Mouse (Mus musculus) stomach, embryonic 15.5 days (tissue): ENCODE results near the gene Pappa2. TPM values are rescaled to one million over a fixed set of nuclear protein-coding genes. Genes with fewer than 3 reads are reported as not detected.

ENCODE experiments used
- ATAC-seq: fragments of 200-750 bp; cut with Nextera tagmentation; 2 replicates; pipeline ENCODE4 v1.8.0; 2017; ENCODE audit warnings: low read depth, moderate number of reproducible peaks, moderate TSS enrichment; ENCODE audit not compliant: insufficient read depth, low FRiP score
- H3K27ac ChIP-seq: fragments of 300-500 bp; sonication (generic); 2 replicates; pipeline ENCODE4 v1.5.1; 2015; ENCODE audit warnings: mild to moderate bottlenecking, inconsistent platforms
- H3K27me3 ChIP-seq: fragments of 300-500 bp; sonication (generic); replicated peaks from 2 replicates; pipeline ENCODE4 v1.6.1; 2015; ENCODE audit warnings: inconsistent platforms
- H3K36me3 ChIP-seq: fragments of 300-500 bp; sonication (generic); 2 replicates; pipeline ENCODE4 v1.6.1; 2015; ENCODE audit warnings: inconsistent platforms
- H3K4me1 ChIP-seq: fragments of 300-500 bp; sonication (generic); 2 replicates; pipeline ENCODE4 v1.6.1; 2015; ENCODE audit warnings: inconsistent platforms
- H3K4me2 ChIP-seq: fragments of 300-500 bp; sonication (generic); 2 replicates; pipeline ENCODE4 v1.6.1; 2015; ENCODE audit warnings: mild to moderate bottlenecking, inconsistent platforms
- H3K4me3 ChIP-seq: fragments of 300-500 bp; sonication (generic); replicated peaks from 2 replicates; pipeline ENCODE4 v1.5.1; 2015; ENCODE audit warnings: inconsistent platforms
- H3K9ac ChIP-seq: fragments of 300-500 bp; sonication (generic); 2 replicates; pipeline ENCODE4 v1.6.1; 2015; ENCODE audit warnings: inconsistent platforms
- H3K9me3 ChIP-seq: fragments of 300-500 bp; sonication (generic); 2 replicates; pipeline ENCODE4 v1.6.1; 2016; ENCODE audit warnings: inconsistent platforms
- WGBS: fragments of 180-500 bp; shearing (Covaris S2); methylation state at CpG from one replicate; pipeline ENCODE4 v1.1.7; 2015; 5-methylcytosine and 5-hydroxymethylcytosine counted together
- polyA plus RNA-seq: library from polyadenylated mRNA; unstranded; fragments of >200 nt; fragmentation: Nextera tagmentation; extraction: Ambion mirVana; gene quantifications from 2 replicates; pipeline ENCODE4 v1.2.1, GENCODE M21; 2015

The Pappa2 gene
- polyA plus RNA-seq, 1 experiment from 2014 or later: 0.71 TPM

DNA sequence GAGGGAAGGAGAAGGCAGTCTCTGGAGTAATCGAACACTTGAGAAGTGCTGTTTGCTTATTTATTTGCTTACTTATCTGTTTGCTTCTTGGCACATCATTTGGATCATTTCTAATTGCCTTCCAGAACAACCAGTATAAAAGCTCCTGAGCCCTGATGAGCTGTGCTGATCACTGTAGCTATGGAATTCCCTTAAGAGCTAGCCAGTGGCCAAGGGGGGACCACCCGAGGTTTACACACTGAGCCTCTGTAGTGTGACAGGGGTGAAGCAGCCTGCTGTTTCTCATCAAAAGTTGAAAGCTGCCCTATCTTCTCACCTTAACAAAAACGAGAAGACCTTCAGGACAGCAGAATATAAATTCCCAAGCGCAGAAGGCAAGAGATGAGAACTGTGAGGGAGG, 35.4 kb downstream of the Pappa2 start:
- no peaks in the 10 kb centered on the region for H3K9me3 ChIP-seq
- WGBS: 42% methylated on average over 4 of the region's 4 CpGs
- H3K4me1 ChIP-seq: no peaks in the 10 kb centered on the region
- H3K27me3 ChIP-seq: no peaks in the 10 kb centered on the region
- no peak overlapping the region for H3K27ac ChIP-seq
- ATAC-seq: no peak
- H3K36me3 ChIP-seq: no peaks in the 10 kb centered on the region
- H3K9ac ChIP-seq: no peak overlapping the region
- H3K4me2 ChIP-seq: no peak overlapping the region
- H3K4me3 ChIP-seq: no peak overlapping the region

DNA sequence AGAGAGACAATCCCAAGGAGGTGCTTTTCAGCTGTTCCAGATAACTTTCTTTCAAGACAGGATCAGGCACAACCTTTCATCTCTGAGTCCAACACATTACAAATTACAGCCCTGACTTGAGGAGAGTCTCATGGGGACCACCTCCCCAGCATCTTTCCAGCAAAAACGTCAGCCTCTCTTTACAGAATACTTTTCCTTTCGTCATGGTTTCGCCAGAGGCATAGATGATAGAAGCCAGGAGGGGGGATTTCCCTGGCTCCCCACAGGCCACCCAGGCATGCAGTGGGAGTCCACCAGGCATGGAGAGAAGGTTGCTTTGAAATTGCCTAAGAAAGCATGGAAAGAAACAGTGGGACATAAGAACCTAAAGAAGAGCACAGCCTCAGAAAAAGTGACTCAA, 37.4 kb downstream of the Pappa2 start:
- WGBS: 52% methylated on average over 3 of the region's 3 CpGs
- Histone ChIP-seq H3K27me3 (no peaks in the 10 kb centered on the region), H3K4me2 (no peak overlapping the region), H3K27ac (no peak overlapping the region), H3K9ac (no peak overlapping the region), H3K4me1 (no peaks in the 10 kb centered on the region), H3K4me3 (no peak overlapping the region), H3K36me3 (no peaks in the 10 kb centered on the region), H3K9me3 (no peaks in the 10 kb centered on the region)
- no peak for ATAC-seq

- no peak overlapping the region for H3K4me3 ChIP-seq
- WGBS: 76% methylated on average over 3 of the region's 3 CpGs
- H3K9me3 ChIP-seq: no peaks in the 10 kb centered on the region
- H3K36me3 ChIP-seq: no peaks in the 10 kb centered on the region
- H3K27me3 ChIP-seq: no peaks in the 10 kb centered on the region
- no peak for ATAC-seq
- no peaks in the 10 kb centered on the region for H3K4me1 ChIP-seq
- no peak overlapping the region for H3K4me2 ChIP-seq
- H3K9ac ChIP-seq: no peak overlapping the region
- H3K27ac ChIP-seq: no peak overlapping the region
Measured at GRCm38 (mm10) chr1:158940966-158941365, 39.3 kb downstream of the Pappa2 start.

GRCm38 (mm10) chr1:158934447-158934846, 45.8 kb downstream of the Pappa2 start:
- Histone ChIP-seq H3K4me3 (no peak overlapping the region), H3K36me3 (no peaks in the 10 kb centered on the region), H3K27me3 (no peaks in the 10 kb centered on the region), H3K4me2 (no peak overlapping the region), H3K4me1 (no peaks in the 10 kb centered on the region), H3K9me3 (no peaks in the 10 kb centered on the region), H3K27ac (no peak overlapping the region), H3K9ac (no peak overlapping the region)
- WGBS: 90% methylated on average over 3 of the region's 3 CpGs
- no peak for ATAC-seq

GRCm38 (mm10) chr1:158931202-158931827, 49.0 kb downstream of the Pappa2 start:
- Histone ChIP-seq H3K4me1 (no peaks in the 10 kb centered on the region), H3K27ac (no peak overlapping the region), H3K27me3 (no peaks in the 10 kb centered on the region), H3K36me3 (no peaks in the 10 kb centered on the region), H3K4me2 (no peak overlapping the region), H3K9me3 (no peaks in the 10 kb centered on the region), H3K4me3 (no peak overlapping the region), H3K9ac (no peak overlapping the region)
- 68% methylated on average over 6 of the region's 6 CpGs for WGBS
- no peak for ATAC-seq

DNA sequence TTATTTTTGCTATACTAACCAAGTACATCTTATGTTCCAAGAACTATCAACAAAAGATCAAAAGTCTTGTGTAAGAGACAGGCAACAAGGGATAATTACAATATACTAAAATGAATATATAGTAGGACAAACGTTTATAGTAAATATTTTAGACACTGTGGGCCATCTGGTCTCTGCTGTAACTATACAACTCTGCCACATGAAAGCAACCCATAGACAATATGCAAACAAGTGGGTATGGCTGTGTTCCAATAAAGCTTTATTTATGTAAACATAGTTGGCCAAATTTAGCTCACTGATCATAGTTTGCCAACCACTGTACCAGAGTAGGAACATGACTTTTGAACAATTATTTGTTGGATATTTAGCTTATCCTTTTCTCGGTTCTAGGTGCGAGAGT, 50.9 kb downstream of the Pappa2 start:
- H3K27me3 ChIP-seq: no peaks in the 10 kb centered on the region
- H3K9ac ChIP-seq: no peak overlapping the region
- WGBS: 70% methylated on average over 3 of the region's 3 CpGs
- no peaks in the 10 kb centered on the region for H3K9me3 ChIP-seq
- no peak overlapping the region for H3K4me2 ChIP-seq
- H3K4me3 ChIP-seq: no peak overlapping the region
- H3K36me3 ChIP-seq: no peaks in the 10 kb centered on the region
- no peak overlapping the region for H3K27ac ChIP-seq
- H3K4me1 ChIP-seq: no peaks in the 10 kb centered on the region
- ATAC-seq: no peak

- WGBS: 59% methylated on average over 5 of the region's 5 CpGs
- Histone ChIP-seq H3K27me3 (no peaks in the 10 kb centered on the region), H3K4me3 (no peak overlapping the region), H3K4me2 (no peak overlapping the region), H3K27ac (no peak overlapping the region), H3K9me3 (no peaks in the 10 kb centered on the region), H3K36me3 (no peaks in the 10 kb centered on the region), H3K9ac (no peak overlapping the region), H3K4me1 (no peaks in the 10 kb centered on the region)
- no peak for ATAC-seq
Measured at GRCm38 (mm10) chr1:158920451-158920850, 59.8 kb downstream of the Pappa2 start.

DNA sequence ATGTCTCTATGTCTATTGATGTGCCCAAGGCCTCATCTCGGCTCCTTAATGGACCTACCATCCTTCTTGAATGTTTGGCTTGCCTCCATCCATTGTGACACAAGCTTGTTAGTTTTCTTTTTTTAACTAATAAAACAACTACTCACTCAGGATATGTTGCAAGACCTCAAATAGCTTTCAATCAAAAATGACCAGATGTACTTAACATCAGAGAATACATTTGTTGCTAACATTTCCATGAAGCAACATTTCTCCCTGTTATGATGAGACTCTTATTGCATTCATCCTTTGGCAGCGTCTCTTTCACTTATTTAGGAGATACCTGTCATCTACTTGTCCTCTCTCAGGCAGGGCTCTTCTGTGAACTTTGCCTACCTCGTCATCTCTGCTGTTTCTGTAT, 61.4 kb downstream of the Pappa2 start:
- Histone ChIP-seq H3K4me3 (no peak overlapping the region), H3K9me3 (no peaks in the 10 kb centered on the region), H3K4me2 (no peak overlapping the region), H3K27me3 (no peaks in the 10 kb centered on the region), H3K27ac (no peak overlapping the region), H3K9ac (no peak overlapping the region), H3K36me3 (no peaks in the 10 kb centered on the region), H3K4me1 (no peaks in the 10 kb centered on the region)
- 55% methylated on average over 3 of the region's 3 CpGs for WGBS
- no peak for ATAC-seq

DNA sequence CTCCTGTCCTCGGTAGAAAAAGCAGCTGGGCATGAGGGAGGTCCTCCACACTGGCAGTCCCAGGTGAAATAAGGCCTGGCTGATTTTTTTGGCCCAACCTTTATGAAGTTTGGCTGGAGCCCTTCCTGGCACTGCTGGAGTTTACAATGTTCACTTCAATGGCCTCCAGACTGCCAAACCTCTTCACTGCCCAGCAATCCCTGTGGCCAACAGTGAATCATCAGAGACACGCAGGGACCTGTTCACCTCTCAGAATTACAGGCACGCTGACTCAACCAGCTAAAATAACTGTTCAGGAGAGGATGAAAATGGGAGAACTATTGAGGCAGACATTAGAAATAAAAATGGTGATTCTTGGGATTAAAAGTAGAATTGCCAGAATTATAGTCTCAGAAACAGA, 63.2 kb downstream of the Pappa2 start:
- ATAC-seq: no peak
- H3K9me3 ChIP-seq: no peaks in the 10 kb centered on the region
- H3K4me2 ChIP-seq: no peak overlapping the region
- WGBS: 75% methylated on average over 3 of the region's 3 CpGs
- no peak overlapping the region for H3K9ac ChIP-seq
- no peak overlapping the region for H3K27ac ChIP-seq
- H3K36me3 ChIP-seq: no peaks in the 10 kb centered on the region
- H3K4me1 ChIP-seq: no peaks in the 10 kb centered on the region
- H3K4me3 ChIP-seq: no peak overlapping the region
- H3K27me3 ChIP-seq: no peaks in the 10 kb centered on the region

DNA sequence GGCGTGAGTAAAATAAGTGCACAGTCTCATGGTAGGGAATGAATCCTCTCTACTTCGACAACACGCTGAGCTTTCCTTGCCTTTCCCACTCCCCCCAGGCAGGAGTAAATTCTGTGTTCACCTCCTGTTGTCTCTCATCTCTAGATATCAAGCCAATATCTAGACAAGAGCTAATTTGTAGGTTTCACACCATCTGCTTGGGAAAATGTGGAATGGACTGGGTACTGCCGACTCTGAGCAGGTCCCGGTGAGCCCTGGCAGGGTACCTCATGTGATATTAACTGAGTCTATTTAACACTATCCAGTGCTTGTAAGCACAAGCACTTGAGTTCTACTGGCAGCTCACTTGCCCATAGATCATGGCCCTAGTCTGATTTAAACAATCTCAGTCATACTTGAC, 64.7 kb downstream of the Pappa2 start:
- ATAC-seq: no peak
- no peaks in the 10 kb centered on the region for H3K9me3 ChIP-seq
- no peaks in the 10 kb centered on the region for H3K27me3 ChIP-seq
- H3K4me1 ChIP-seq: no peaks in the 10 kb centered on the region
- no peak overlapping the region for H3K27ac ChIP-seq
- H3K4me3 ChIP-seq: no peak overlapping the region
- no peak overlapping the region for H3K4me2 ChIP-seq
- H3K36me3 ChIP-seq: no peaks in the 10 kb centered on the region
- no peak overlapping the region for H3K9ac ChIP-seq
- 89% methylated on average over 5 of the region's 5 CpGs for WGBS

GRCm38 (mm10) chr1:158910661-158911060, 69.6 kb downstream of the Pappa2 start:
- Histone ChIP-seq H3K27me3 (no peaks in the 10 kb centered on the region), H3K9ac (no peak overlapping the region), H3K27ac (no peak overlapping the region), H3K4me3 (no peak overlapping the region), H3K4me2 (no peak overlapping the region), H3K4me1 (no peaks in the 10 kb centered on the region), H3K9me3 (no peaks in the 10 kb centered on the region), H3K36me3 (no peaks in the 10 kb centered on the region)
- ATAC-seq: no peak
- WGBS: 73% methylated on average over 2 of the region's 2 CpGs

- H3K27ac ChIP-seq: no peak overlapping the region
- no peaks in the 10 kb centered on the region for H3K36me3 ChIP-seq
- no peak for ATAC-seq
Measured at GRCm38 (mm10) chr1:158897339-158897738, 83.0 kb downstream of the Pappa2 start.

DNA sequence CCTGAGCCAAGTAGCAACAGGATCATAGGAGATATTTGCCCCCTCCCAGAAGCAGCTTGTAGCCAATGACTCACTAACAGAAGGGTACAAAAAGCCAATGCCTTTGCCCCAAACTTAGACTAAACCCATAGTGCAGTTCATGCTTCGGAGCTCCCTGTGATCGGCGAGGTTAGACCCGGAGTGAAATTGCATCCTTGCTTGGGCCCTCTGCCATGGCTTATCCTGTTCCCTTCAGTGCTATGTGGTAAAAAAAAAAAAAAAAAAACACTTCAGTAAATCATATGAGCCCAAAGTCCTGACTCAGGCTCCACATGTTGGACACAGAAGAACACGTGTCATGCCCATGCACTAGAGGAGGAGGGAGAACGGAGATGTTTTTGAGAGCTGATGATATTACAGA, 85.8 kb downstream of the Pappa2 start:
- Histone ChIP-seq H3K27me3 (no peaks in the 10 kb centered on the region), H3K4me3 (no peak overlapping the region), H3K4me2 (no peak overlapping the region), H3K9me3 (no peaks in the 10 kb centered on the region), H3K4me1 (no peaks in the 10 kb centered on the region), H3K27ac (no peak overlapping the region), H3K36me3 (no peaks in the 10 kb centered on the region), H3K9ac (no peak overlapping the region)
- 89% methylated on average over 6 of the region's 6 CpGs for WGBS
- no peak for ATAC-seq

More at GRCm38 (mm10) chr1:158897339-158897738, 83.0 kb downstream of the Pappa2 start:
- Histone ChIP-seq H3K4me2 (no peak overlapping the region), H3K27me3 (no peaks in the 10 kb centered on the region), H3K4me1 (no peaks in the 10 kb centered on the region), H3K9me3 (no peaks in the 10 kb centered on the region), H3K9ac (no peak overlapping the region), H3K4me3 (no peak overlapping the region)
